Mouse (Mus musculus): ENCODE results near the gene Elf4.
A peak's percentile ranks its signal among the peaks of the same experiment; 100 is the strongest.
"Not testable (repeated sequence)": the region's sequence is repeated elsewhere in the genome, so short reads cannot be mapped to it uniquely, and the experiment has no call there.

Gene Elf4

GRCm38 (mm10) chrX:48462754-48463507 is at the start of gene Elf4:
Gene Elf4 (minus strand): TSS chrX:48463132.
- DNase-seq, result peak; percentile 21 to 66

GRCm38 (mm10) chrX:48493763-48494162 is 30.8 kb upstream of the Elf4 start:
- no peak for DNase-seq

- DNase-seq, result no peak
Measured at GRCm38 (mm10) chrX:48481687-48482086, 18.8 kb upstream of the Elf4 start.

GRCm38 (mm10) chrX:48481095-48481494 is 18.2 kb upstream of the Elf4 start:
- DNase-seq, result no peak

GRCm38 (mm10) chrX:48467355-48467946 is 4.5 kb upstream of the Elf4 start:
- no peak for DNase-seq

GRCm38 (mm10) chrX:48466174-48466573 is 3.2 kb upstream of the Elf4 start:
- DNase-seq, result no peak

DNA sequence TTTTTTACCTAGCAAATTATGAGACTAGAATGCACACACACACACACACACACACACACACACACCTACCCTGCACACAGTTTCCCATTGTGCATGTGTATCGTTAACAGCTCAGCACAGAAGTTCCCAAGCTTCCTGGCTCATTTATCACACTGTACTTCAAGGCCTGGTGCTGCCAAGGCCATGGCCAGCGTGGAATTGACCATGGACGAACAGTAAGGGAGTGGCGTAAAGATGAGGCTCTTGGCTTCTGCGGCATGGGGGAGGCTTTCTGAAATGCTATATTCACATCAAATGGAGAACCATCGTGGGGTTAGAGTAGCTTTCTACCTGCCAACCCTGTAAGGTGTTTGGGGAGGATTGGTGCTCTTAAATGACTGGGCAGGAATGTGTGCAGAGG is 1.5 kb upstream of the Elf4 start:
- DNase-seq, result no peak

GRCm38 (mm10) chrX:48463636-48464035 is 704 bp upstream of the Elf4 start:
- DNase-seq, result no peak

DNA sequence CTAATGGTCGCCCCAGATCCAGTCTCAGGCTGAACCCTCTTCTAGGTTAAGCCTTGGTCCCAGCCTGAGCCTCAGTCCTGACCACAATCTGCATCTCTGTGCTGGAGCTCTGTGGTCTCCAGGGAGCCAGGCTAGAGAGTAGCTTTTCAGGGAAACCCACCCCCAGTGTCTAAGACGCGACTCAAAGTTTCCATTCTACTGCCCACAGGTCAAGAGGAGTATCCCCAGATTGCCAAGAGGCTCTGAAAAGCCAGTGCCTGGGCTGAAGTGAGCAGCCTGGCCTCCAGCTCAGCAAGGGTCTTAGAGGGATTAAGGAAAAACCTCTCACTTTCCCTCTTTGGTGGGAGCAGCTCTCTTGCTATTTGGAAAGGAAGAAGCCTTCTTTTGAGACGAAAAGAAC is 635 bp downstream of the Elf4 start:
- DNase-seq, result no peak

DNA sequence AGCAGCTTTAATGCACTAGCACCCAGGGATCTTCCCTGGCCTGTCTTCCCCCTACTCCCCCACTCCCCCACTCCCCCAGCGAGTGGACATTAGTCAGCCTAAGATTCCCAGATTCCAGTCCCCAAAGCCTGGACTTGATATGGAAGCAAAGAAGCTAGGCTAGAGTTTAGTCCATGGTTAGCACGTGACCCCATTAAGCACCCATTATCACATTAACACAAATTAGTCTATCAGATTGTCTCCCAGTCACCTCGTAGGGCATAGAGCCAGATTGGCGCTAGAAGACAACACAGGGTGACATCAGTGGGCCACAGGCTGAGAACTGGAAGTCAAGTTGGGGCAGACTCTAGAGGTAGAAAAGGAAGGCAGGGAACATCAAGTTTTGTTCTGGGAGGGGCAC is 1.9 kb downstream of the Elf4 start:
- no peak for DNase-seq

DNA sequence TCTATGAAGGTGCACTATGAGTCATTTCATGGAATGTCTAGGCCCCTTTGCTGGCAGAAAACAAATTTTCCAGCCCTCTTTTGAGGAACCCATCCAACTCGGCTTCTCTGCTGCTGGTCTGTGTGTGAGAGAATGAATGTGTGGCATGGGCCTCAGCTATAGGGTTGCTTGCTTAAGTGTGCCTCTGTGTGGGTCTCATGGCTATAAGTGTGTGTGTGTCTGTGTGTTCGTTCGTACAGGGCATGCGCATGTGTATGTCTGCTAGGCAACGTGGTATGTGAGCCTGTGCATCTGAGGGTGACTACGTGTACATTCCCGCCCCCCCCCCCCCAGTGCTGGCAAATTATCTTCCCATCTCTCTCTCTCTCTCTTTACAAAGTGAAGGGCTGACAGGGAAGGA is 2.4 kb downstream of the Elf4 start:
- no peak for DNase-seq

- DNase-seq, result no peak
Measured at GRCm38 (mm10) chrX:48456956-48457355, 6.0 kb downstream of the Elf4 start.

- peak in 1 of 2 experiments; percentile 40 for DNase-seq
Measured at GRCm38 (mm10) chrX:48455018-48455417, 7.9 kb downstream of the Elf4 start.

GRCm38 (mm10) chrX:48454495-48454878 is 8.4 kb downstream of the Elf4 start:
- no peak for DNase-seq

- DNase-seq, result peak; percentile 64 to 77
Measured at GRCm38 (mm10) chrX:48453736-48454494, 9.0 kb downstream of the Elf4 start.

DNA sequence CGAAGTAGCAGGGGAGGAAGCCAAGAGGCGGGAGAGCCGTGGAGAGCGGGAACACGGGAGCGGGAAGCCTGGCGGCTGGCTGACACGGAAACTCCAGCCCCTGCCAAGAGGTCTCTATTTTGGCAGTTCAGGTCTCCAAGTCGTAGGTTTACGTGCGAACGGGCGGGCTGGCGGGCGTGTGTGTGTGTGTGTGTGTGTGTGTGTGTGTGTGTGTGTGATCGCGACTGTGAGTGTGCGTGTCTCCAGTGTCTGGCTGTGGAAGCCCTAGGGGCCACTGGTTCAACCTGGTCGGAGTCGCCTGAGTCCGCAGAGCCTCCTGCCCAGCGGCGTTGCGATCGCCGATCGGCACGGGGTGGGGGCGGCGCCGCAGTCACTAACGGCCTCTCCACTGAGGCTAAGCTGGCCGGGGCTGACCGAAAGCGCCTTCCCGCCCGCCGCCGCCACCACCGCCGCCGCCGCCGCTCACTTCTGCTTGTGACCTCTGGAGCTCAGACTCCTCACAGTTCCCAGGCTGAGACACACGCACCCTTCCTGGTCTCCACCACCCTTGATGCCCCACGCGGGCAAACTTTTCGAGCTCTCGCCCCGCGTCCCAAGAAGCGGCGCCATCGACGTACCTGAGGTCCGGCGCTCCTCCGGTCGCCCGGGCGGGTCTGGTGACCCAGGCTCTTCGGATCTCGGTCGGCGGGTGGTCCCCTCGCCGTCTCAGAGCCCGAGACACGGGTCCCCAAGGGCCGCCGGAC is 9.8 kb downstream of the Elf4 start:
- peak; percentile 6 to 54 for DNase-seq

GRCm38 (mm10) chrX:48452231-48452890 is 10.6 kb downstream of the Elf4 start:
- DNase-seq, result peak; percentile 22 to 31

DNA sequence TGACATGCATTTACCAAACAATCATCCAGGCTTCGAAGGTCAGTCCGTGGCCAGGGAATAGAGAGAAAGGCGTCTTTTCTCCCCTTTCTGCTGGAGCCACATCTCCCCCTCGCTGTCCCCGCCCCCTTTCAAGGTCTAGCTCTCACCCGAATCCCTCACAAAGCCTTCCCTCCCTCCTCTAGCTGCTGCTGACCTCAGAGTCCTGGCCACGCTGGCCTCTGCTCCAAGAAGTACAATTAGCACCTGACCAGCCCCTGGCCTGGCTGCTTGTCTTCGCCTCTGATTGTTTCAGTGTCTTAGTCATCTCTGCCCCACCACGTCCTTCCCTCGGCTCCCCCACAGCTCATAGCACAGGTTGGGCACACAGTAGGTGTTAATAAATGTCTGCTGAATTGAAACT is 13.3 kb downstream of the Elf4 start:
- no peak for DNase-seq

DNA sequence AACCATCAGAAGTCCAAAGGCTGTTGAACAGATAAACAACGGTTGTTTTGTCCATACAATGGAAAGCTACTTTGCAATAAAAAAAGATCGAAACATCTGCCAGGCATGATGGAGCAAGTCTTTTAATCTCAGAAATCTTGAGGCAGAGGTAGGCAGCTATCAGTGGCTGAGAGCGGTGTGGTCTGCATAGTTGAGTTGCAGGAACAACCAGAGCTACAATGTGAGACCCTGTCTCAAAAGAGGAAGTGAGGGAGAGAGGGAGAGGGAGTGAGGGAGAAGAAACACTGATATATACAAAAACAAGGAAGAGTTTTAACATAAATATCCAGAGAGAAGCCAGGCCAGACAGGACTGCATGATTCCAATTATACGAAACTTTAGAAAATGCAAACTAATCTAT is 18.3 kb downstream of the Elf4 start:
- no peak for DNase-seq

- DNase-seq, result no peak
Measured at GRCm38 (mm10) chrX:48441954-48442353, 21.0 kb downstream of the Elf4 start.

DNA sequence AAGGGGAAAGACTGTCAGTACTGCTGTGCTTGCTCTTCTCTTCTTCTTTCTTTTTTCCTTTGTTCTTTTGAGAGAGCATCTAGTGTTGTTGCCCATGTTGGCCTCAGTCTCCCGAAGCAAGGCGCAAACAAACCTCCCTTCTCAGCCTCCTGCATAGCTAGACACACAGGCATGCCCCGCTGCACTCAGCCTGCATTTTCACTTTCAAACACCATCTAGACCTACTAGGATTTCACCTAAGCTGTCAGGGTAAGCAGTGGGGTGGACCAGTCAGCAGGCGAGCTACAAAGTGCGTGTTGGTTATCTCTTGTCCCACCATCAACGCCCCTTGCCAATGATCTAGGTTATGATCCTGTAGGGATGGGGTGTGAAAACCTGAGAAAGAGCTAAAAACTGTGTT is 21.4 kb downstream of the Elf4 start:
- no peak for DNase-seq

GRCm38 (mm10) chrX:48439036-48439435 is 23.9 kb downstream of the Elf4 start:
- DNase-seq, result peak in 1 of 2 experiments; percentile 26

- not testable (repeated sequence) for DNase-seq
Measured at GRCm38 (mm10) chrX:48436082-48436481, 26.9 kb downstream of the Elf4 start.
